Mouse (Mus musculus): Measurements from ENCODE around the gene Szt2. TPM values are rescaled to one million over a fixed set of nuclear protein-coding genes. Genes with fewer than 3 reads are reported as not detected.

Gene Szt2
- 10 to 100 TPM; 51.6 to 52.9 TPM for total RNA-seq (2023)

DNA sequence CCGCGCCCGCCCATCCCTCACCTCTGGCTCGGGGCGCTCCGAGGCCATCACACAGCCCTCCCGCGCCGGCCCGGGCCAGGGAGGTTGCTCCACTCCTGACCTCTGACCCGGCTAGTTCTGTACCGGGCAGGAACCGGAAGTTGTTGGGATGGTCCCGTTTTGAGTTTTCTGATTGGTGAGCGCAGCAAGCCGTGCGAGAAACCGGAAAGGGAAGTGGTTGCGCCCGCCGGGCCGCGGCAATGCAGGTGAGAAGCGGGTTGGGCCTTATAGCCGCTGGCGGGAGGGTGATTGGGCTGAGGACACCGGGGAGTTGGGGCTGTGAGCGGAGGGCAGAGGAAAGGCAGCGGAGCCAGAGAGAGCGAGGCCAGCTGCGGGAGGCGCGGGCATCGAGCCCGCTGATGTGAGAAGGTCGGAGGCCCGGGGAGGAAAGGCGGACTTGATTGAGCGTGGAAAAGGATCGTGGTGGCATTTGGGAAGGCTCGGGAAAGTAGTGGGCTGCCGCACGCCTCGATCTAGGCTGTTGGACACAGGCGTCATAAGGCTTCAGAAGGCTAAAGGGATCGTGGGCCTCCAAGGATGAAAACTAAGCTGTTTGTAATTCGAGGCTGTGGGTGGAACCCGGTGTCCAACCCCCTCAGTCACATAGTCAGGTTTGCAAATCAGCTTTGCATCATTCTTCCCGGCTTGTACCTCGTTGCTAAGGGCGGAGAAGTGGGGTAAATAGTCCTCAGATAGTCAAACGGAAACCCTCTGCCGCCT lies at the start of gene Szt2, which contains the start of gene Med8:
Szt2 (minus strand) TSS at position 132 of the 759 bp plus-strand sequence.
Med8 (plus strand) TSS at position 196 of the 759 bp plus-strand sequence.

DNA sequence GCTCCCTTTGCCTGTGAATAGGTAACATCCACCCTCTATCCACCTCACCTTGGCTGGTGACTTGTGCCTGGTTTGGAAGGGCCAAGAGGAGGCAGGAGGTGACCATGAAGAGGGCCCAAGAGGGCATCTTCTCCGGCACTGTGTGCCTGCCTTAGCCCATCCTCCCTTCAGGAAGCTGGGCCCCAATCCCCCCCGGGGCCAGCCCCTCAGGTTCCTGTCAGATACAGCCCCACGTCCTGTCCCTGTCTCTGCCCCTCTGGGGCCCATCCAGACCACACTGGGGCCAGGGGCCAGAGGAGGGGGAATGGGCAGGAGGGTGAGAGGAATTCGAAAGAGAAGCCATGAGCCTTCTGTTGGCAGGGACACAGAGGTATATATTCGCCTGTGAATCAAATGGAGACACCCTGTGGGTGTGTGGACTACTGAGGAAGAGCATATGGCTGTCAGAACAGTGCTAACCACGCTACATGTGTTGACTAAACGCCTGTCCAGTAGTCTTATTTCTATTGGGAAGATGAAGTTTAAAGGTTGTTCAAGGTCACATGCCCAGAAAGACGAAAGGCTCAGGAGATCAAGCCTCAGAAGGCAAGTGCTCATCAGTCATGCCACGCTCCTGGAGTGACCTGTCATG lies 48.4 kb upstream of the Szt2 start, which contains the start of gene Mpl:
Mpl (minus strand) TSS at position 169 of the 631 bp plus-strand sequence.

DNA sequence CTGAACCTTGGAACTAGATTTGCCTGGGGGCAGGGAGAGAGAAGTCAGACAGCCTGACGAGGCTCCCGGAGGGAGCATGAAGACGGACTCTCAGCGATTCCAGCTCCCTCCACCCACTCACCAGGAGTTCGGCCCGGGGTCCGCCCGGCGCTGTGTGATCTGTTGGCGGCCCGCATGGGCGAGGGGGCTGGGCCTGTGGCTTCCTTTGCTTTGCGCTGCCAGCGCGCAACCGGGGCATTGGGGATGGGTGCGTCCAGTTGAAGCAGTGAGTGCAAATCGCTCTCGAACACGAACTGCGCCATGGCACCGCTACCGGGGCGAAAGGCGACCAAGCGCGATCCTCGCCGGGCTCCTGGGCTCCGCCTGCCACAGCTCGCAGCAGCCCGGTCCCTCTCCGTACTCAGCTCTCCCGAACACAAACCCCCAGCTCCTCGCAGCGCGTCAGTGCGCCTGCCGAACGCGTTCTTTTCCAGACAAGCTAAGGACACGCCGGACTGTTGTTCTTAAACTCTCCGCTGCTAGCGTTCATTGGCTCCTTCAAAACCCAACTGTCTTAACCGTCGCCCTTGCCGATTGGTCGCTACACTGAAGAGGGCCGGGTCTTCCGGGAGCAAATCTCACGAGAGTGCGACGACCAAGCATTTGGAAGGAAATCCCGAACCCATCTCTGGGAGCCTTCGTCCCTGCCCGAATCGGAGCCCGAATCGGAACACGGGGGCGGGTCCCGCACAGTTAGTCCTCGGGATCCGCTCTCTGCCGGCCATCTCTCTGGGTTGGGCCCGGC lies 27.9 kb upstream of the Szt2 start, which contains the start of gene Cdc20:
Cdc20 (minus strand) TSS at position 533 of the 784 bp plus-strand sequence.

DNA sequence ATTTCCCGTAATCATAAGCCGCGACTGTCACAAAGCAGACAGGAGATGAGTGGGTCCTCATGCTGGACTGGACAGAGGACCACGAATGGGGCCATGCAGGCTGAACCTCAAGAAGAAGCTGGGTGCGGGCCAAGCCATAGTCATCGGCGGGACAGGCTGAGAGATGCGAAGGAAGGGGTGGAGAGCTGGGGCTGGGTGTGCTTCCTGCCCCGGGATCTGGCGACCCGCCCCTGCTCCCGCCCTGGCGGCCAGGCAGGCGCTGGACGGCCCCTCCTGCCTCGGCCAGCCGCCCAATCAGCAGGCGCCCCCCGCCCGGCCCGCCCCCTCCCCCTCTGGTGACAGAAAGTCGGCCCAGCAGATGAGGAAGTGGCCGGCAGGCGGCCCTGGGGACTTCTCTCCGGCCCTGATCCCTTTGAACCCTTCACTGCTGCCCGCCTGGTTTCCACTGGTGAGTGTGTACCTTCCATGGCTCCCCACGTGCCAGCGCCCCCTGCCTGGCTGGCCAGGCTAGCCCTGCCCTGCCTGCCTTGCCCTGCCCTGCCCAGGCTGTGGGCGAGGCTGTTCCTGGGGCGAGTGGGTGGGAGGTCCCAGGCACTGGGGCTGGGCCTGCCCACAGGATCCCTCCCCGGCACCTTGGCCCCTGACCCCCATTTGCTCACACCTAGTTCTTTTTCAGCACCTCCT lies 18.8 kb upstream of the Szt2 start, which contains the start of gene Elovl1:
Elovl1 (plus strand) TSS at position 326 of the 684 bp plus-strand sequence.

Other genes starting within 250 kb of the Szt2 start
- gene Kdm4a, start 229.2 kb downstream of the Szt2 start, total RNA-seq (2023): 10 to 100 TPM; 51.8 to 53.0 TPM
- gene Ptprf, start 117.9 kb downstream of the Szt2 start, total RNA-seq (2023): under 1 TPM in 1 of 2 experiments, not detected in 1; 0.44 TPM
- 10 to 100 TPM; 69.4 to 70.3 TPM for gene Med8, start 64 bp upstream of the Szt2 start, total RNA-seq (2023)
- 10 to 100 TPM; 98.1 to 98.9 TPM for gene Elovl1, start 18.8 kb upstream of the Szt2 start, total RNA-seq (2023)
- 10 to 100 TPM; 73.5 to 91.3 TPM for gene Cdc20, start 28.1 kb upstream of the Szt2 start, total RNA-seq (2023)
- gene Mpl, start 48.2 kb upstream of the Szt2 start, total RNA-seq (2023): under 1 TPM; 0.77 to 0.99 TPM
- 1 to 10 TPM; 3.3 to 3.4 TPM for gene Tie1, start 80.8 kb upstream of the Szt2 start, total RNA-seq (2023)
- not detected for gene 2610528J11Rik, start 117.7 kb upstream of the Szt2 start, total RNA-seq (2023)
- under 1 TPM in 1 of 2 experiments, not detected in 1; 0.18 TPM for gene Tmem125, start 134.8 kb upstream of the Szt2 start, total RNA-seq (2023)
- 1 to 10 TPM; 2.0 to 2.3 TPM for gene Cfap57, start 211.5 kb upstream of the Szt2 start, total RNA-seq (2023)
- 10 to 100 TPM; 38.3 to 43.4 TPM for gene Ebna1bp2, start 211.5 kb upstream of the Szt2 start, total RNA-seq (2023)
- gene Olfr62, start 249.7 kb upstream of the Szt2 start, total RNA-seq (2023): not detected

Measured in neutrophil, adult 83 days (primary cell).